Mouse (Mus musculus) stomach, embryonic 14.5 days (tissue): ENCODE data around the gene Plau. TPM values are rescaled to one million over a fixed set of nuclear protein-coding genes. Genes with fewer than 3 reads are reported as not detected.

Experiments
- ATAC-seq: fragments of 200-750 bp; cut with Nextera tagmentation; 2 replicates; pipeline ENCODE4 v1.8.0; 2017; ENCODE audit warnings: low read depth, moderate TSS enrichment; ENCODE audit not compliant: insufficient number of reproducible peaks, insufficient read depth, low FRiP score
- H3K27ac ChIP-seq: fragments of 300-500 bp; sonication (generic); 2 replicates; pipeline ENCODE4 v1.5.1; 2014; ENCODE audit warnings: mild to moderate bottlenecking, low read length, moderate library complexity, mixed read lengths
- H3K27me3 ChIP-seq: fragments of 300-500 bp; sonication (generic); 2 replicates; pipeline ENCODE4 v1.6.1; 2014; ENCODE audit warnings: low read length, control low read depth, mixed read lengths; ENCODE audit not compliant: control insufficient read depth, insufficient read depth
- H3K36me3 ChIP-seq: fragments of 300-500 bp; sonication (generic); 2 replicates; pipeline ENCODE4 v1.6.1; 2014; ENCODE audit warnings: mild to moderate bottlenecking, control low read depth, low read length, moderate library complexity, mixed read lengths; ENCODE audit not compliant: control insufficient read depth, insufficient read depth
- H3K4me1 ChIP-seq: fragments of 300-500 bp; sonication (generic); 2 replicates; pipeline ENCODE4 v1.6.1; 2014; ENCODE audit warnings: low read length, control low read depth, mixed read lengths; ENCODE audit not compliant: control insufficient read depth, insufficient read depth
- H3K4me2 ChIP-seq: fragments of 300-500 bp; sonication (generic); replicated peaks from 2 replicates; pipeline ENCODE4 v1.6.1; 2014; ENCODE audit warnings: low read depth, low read length, control low read depth
- H3K4me3 ChIP-seq: fragments of 300-500 bp; sonication (generic); 2 replicates; pipeline ENCODE4 v1.5.1; 2014; ENCODE audit warnings: low read depth, low read length, control low read depth
- H3K9ac ChIP-seq: fragments of 300-500 bp; sonication (generic); replicated peaks from 2 replicates; pipeline ENCODE4 v1.6.1; 2014; ENCODE audit warnings: low read depth, mild to moderate bottlenecking, control low read depth, low read length, moderate library complexity, mixed read lengths
- H3K9me3 ChIP-seq: fragments of 300-500 bp; sonication (generic); 2 replicates; pipeline ENCODE4 v1.6.1; 2016; ENCODE audit warnings: low read depth, low read length, control low read depth; ENCODE audit not compliant: control insufficient read depth
- WGBS: fragments of 180-500 bp; shearing (Covaris S2); extraction: QIAGEN DNeasy Blood & Tissue Kit; methylation state at CpG from one replicate; pipeline ENCODE4 v1.1.7; 2014; 5-methylcytosine and 5-hydroxymethylcytosine counted together
- polyA plus RNA-seq: library from polyadenylated mRNA; unstranded; fragments of >200 nt; fragmentation: Nextera tagmentation; extraction: Ambion mirVana; gene quantifications from 2 replicates; pipeline ENCODE4 v1.2.1, GENCODE M21; 2014

Plau gene
- polyA plus RNA-seq, 1 experiment from 2014 or later = 0.64 TPM

GRCm38 (mm10) chr14:20802926-20803605, 33.4 kb upstream of the Plau start:
- no peak overlapping the region for H3K27ac ChIP-seq
- 32% methylated on average over 2 of the region's 2 CpGs for WGBS

GRCm38 (mm10) chr14:20803606-20803938, 32.9 kb upstream of the Plau start:
- Histone ChIP-seq H3K4me3 (no peak overlapping the region), H3K9me3 (no peaks in the 10 kb centered on the region), H3K27ac (no peak overlapping the region), H3K27me3 (no peaks in the 10 kb centered on the region), H3K9ac (no peak overlapping the region), H3K36me3 (no peaks in the 10 kb centered on the region), H3K4me2 (no peak overlapping the region), H3K4me1 (no peaks in the 10 kb centered on the region)
- peak; percentile 79 for ATAC-seq
- WGBS = 6% methylated on average over 7 of the region's 7 CpGs

More at GRCm38 (mm10) chr14:20802926-20803605, 33.4 kb upstream of the Plau start:
- Histone ChIP-seq H3K9me3 (no peaks in the 10 kb centered on the region), H3K9ac (no peak overlapping the region), H3K36me3 (no peaks in the 10 kb centered on the region), H3K4me3 (no peak overlapping the region), H3K27me3 (no peaks in the 10 kb centered on the region), H3K4me2 (no peak overlapping the region), H3K4me1 (no peaks in the 10 kb centered on the region)
- peak; percentile 51; the same call in 1 of the 2 replicates for ATAC-seq

GRCm38 (mm10) chr14:20804481-20804880, 32.0 kb upstream of the Plau start:
- no peaks in the 10 kb centered on the region for H3K4me1 ChIP-seq
- WGBS = 63% methylated on average over 5 of the region's 5 CpGs
- no peak overlapping the region for H3K4me2 ChIP-seq
- no peak overlapping the region for H3K9ac ChIP-seq
- no peak overlapping the region for H3K27ac ChIP-seq
- H3K27me3 ChIP-seq = no peaks in the 10 kb centered on the region
- no peak for ATAC-seq
- H3K36me3 ChIP-seq = no peaks in the 10 kb centered on the region
- H3K4me3 ChIP-seq = no peak overlapping the region
- no peaks in the 10 kb centered on the region for H3K9me3 ChIP-seq

- H3K27me3 ChIP-seq = no peaks in the 10 kb centered on the region
- H3K27ac ChIP-seq = no peak overlapping the region; the same call in 1 of the 2 replicates
- H3K36me3 ChIP-seq = no peaks in the 10 kb centered on the region
- no peak overlapping the region for H3K4me2 ChIP-seq
- WGBS = 61% methylated on average over 9 of the region's 9 CpGs
- ATAC-seq = no peak
- no peaks in the 10 kb centered on the region for H3K9me3 ChIP-seq
- no peaks in the 10 kb centered on the region for H3K4me1 ChIP-seq
- no peak overlapping the region for H3K9ac ChIP-seq
- H3K4me3 ChIP-seq = no peak overlapping the region
Measured at GRCm38 (mm10) chr14:20804964-20805672, 31.3 kb upstream of the Plau start.

- no peaks in the 10 kb centered on the region for H3K9me3 ChIP-seq
- H3K36me3 ChIP-seq = no peaks in the 10 kb centered on the region
- no peak overlapping the region for H3K9ac ChIP-seq
- no peak for ATAC-seq
- H3K27ac ChIP-seq = peak overlapping the region; percentile 58; the same call in 1 of the 2 replicates
- WGBS = 78% methylated on average over 14 of the region's 14 CpGs
- no peak overlapping the region for H3K4me2 ChIP-seq
- H3K4me3 ChIP-seq = no peak overlapping the region
- no peaks in the 10 kb centered on the region for H3K27me3 ChIP-seq
- H3K4me1 ChIP-seq = no peaks in the 10 kb centered on the region
Measured at GRCm38 (mm10) chr14:20806116-20806840, 30.2 kb upstream of the Plau start.

GRCm38 (mm10) chr14:20809349-20809748, 27.1 kb upstream of the Plau start:
- no peaks in the 10 kb centered on the region for H3K9me3 ChIP-seq
- ATAC-seq = no peak
- no peaks in the 10 kb centered on the region for H3K27me3 ChIP-seq

GRCm38 (mm10) chr14:20809820-20810219, 26.6 kb upstream of the Plau start:
- H3K4me2 ChIP-seq = no peak overlapping the region
- H3K9me3 ChIP-seq = no peaks in the 10 kb centered on the region
- ATAC-seq = no peak

More at GRCm38 (mm10) chr14:20809349-20809748, 27.1 kb upstream of the Plau start:
- no peak overlapping the region for H3K4me3 ChIP-seq
- no peaks in the 10 kb centered on the region for H3K36me3 ChIP-seq
- no peak overlapping the region for H3K4me2 ChIP-seq
- H3K9ac ChIP-seq = no peak overlapping the region
- 85% methylated on average over 4 of the region's 4 CpGs for WGBS
- H3K27ac ChIP-seq = no peak overlapping the region
- no peaks in the 10 kb centered on the region for H3K4me1 ChIP-seq

GRCm38 (mm10) chr14:20811236-20811635, 25.2 kb upstream of the Plau start:
- ATAC-seq = no peak
- H3K4me3 ChIP-seq = no peak overlapping the region
- no peaks in the 10 kb centered on the region for H3K27me3 ChIP-seq
- no peaks in the 10 kb centered on the region for H3K9me3 ChIP-seq
- H3K4me2 ChIP-seq = no peak overlapping the region
- no peak overlapping the region for H3K27ac ChIP-seq
- H3K36me3 ChIP-seq = no peaks in the 10 kb centered on the region
- 84% methylated on average over 8 of the region's 8 CpGs for WGBS
- H3K9ac ChIP-seq = no peak overlapping the region
- H3K4me1 ChIP-seq = no peaks in the 10 kb centered on the region

More at GRCm38 (mm10) chr14:20809820-20810219, 26.6 kb upstream of the Plau start:
- Histone ChIP-seq H3K27me3 (no peaks in the 10 kb centered on the region), H3K4me1 (no peaks in the 10 kb centered on the region), H3K4me3 (no peak overlapping the region), H3K9ac (no peak overlapping the region), H3K27ac (no peak overlapping the region), H3K36me3 (no peaks in the 10 kb centered on the region)
